Mouse (Mus musculus): ENCODE data around the gene Tmem150a. TPM values are rescaled to one million over a fixed set of nuclear protein-coding genes. Genes with fewer than 3 reads are reported as not detected.
A peak's percentile ranks its signal among the peaks of the same experiment; 100 is the strongest.

The Tmem150a gene
- polyA plus RNA-seq, 1 experiment from 2014 or later = 4.6 TPM

DNA sequence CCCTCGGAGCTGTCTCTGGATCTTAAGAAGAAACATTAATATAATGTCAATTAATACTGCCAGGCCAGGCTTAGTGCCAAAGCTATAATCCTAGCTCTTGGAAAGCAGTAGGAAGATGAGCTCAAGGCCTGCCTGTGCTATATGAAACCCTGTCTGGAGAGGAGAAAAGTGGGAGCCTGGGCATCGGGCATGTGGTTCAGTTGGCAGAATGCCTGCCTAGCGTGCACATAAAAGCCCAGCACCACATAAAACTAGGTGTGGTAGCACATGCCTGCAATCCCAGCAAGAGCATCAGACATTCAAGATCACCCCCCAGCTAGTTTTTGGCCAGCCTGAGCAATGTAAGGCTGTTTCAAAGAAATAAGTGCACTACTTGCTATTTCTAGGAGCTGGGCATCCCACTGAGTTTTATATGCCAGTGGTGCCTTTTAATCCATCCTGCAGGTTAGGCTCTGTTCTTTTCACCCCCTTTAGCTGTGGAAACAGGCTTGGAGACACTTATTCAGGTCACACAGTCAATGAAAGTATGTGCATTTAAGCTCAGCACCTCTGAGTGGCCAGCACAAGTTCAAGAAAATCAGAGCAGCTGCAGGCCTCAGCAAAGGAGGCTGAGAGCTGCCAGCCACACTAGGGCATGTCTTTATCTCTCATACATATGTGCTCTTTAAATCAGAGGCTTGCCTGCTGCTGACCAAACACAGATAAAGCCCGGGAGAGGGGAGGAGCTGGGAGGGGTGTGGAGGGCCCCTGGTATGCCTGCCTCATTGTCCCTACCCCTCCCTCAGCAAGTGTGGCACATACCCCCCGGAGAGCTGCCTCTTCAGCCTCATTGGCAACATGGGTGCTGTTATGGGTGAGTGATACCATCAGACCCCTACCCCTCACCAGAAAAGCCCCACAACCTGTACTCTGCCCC is 2.2 kb downstream of the Tmem150a start:
- H3K4me3 ChIP-seq (ENCODE audit: low read depth, low read length) = no peak overlapping the region
- no peak overlapping the region for H3K9ac ChIP-seq (ENCODE audit: low read length)
- H3K4me1 ChIP-seq (replicated peaks; ENCODE audit: control insufficient read depth, insufficient read depth, low read length) = peaks cover 6% of the 10 kb centered on the region; the same call in 1 of the 2 replicates
- no peak overlapping the region for H3K4me2 ChIP-seq (ENCODE audit: low read depth, low read length, severe bottlenecking)
- no peaks in the 10 kb centered on the region for H3K9me3 ChIP-seq (ENCODE audit: control insufficient read depth, low read length)
- no peaks in the 10 kb centered on the region for H3K27me3 ChIP-seq (ENCODE audit: control insufficient read depth, insufficient read depth, low read length)
- DNase-seq (ENCODE audit: low spot score) (no peak), ATAC-seq (replicated peaks; ENCODE audit: low FRiP score) (no peak)
- H3K27ac ChIP-seq (ENCODE audit: low read depth, low read length) = no peak overlapping the region
- no peaks in the 10 kb centered on the region; the same call in 1 of the 2 replicates for H3K36me3 ChIP-seq (ENCODE audit: control insufficient read depth, insufficient read depth, low read length)
- WGBS = 90% methylated on average over 5 of the region's 5 CpGs

DNA sequence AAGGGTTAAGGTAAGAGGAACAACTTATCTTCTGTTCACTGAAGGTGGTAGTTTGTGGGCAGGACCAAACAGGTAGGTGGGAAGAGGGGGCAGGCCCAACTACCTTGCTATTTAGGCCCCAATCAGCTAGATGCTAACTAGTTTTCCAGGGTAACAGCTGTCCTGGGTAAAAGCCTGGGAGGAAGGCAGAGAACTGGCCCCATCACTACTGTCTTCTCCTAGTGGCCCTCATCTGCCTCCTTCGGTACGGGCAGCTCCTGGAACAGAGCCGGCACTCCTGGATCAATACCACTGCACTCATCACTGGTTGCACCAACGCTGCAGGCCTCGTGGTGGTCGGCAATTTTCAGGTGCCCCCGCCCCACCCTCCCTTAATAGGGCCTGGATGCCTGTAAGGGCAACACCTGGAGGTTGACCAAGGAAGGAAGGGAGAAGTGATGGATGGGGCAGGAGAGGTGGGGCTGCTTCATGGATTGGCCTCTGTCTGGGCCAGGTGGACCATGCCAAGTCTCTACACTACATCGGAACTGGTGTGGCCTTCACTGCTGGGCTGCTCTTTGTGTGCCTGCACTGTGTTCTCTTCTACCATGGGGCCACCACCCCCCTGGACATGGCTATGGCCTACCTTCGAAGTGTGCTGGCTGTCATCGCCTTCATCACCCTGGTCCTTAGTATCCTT is 3.0 kb downstream of the Tmem150a start:
- no peaks in the 10 kb centered on the region for H3K9me3 ChIP-seq (ENCODE audit: control insufficient read depth, low read length)
- WGBS = 92% methylated on average over 10 of the region's 10 CpGs
- H3K27me3 ChIP-seq (ENCODE audit: control insufficient read depth, insufficient read depth, low read length) = no peaks in the 10 kb centered on the region
- H3K4me3 ChIP-seq (ENCODE audit: low read depth, low read length) = no peak overlapping the region
- ATAC-seq (replicated peaks; ENCODE audit: low FRiP score) = no peak
- no peak overlapping the region; the same call in 1 of the 2 replicates for H3K4me2 ChIP-seq (ENCODE audit: low read depth, low read length, severe bottlenecking)
- no peak for DNase-seq (ENCODE audit: low spot score)
- no peak overlapping the region for H3K27ac ChIP-seq (ENCODE audit: low read depth, low read length)
- no peaks in the 10 kb centered on the region; the same call in 1 of the 2 replicates for H3K36me3 ChIP-seq (ENCODE audit: control insufficient read depth, insufficient read depth, low read length)
- peaks cover 10% of the 10 kb centered on the region; the same call in 1 of the 2 replicates for H3K4me1 ChIP-seq (replicated peaks; ENCODE audit: control insufficient read depth, insufficient read depth, low read length)
- H3K9ac ChIP-seq (ENCODE audit: low read length) = no peak overlapping the region

GRCm38 (mm10) chr6:72359343-72359742 is 4.1 kb downstream of the Tmem150a start:
- peaks cover 10% of the 10 kb centered on the region; the same call in 1 of the 2 replicates for H3K4me1 ChIP-seq (replicated peaks; ENCODE audit: control insufficient read depth, insufficient read depth, low read length)
- 73% methylated on average over 2 of the region's 2 CpGs for WGBS
- H3K9me3 ChIP-seq (ENCODE audit: control insufficient read depth, low read length) = no peaks in the 10 kb centered on the region
- no peak overlapping the region for H3K9ac ChIP-seq (ENCODE audit: low read length)
- no peak overlapping the region for H3K4me3 ChIP-seq (ENCODE audit: low read depth, low read length)
- DNase-seq (ENCODE audit: low spot score) (no peak), ATAC-seq (replicated peaks; ENCODE audit: low FRiP score) (no peak)
- no peak overlapping the region for H3K4me2 ChIP-seq (ENCODE audit: low read depth, low read length, severe bottlenecking)
- no peaks in the 10 kb centered on the region for H3K27me3 ChIP-seq (ENCODE audit: control insufficient read depth, insufficient read depth, low read length)
- no peaks in the 10 kb centered on the region; the same call in 1 of the 2 replicates for H3K36me3 ChIP-seq (ENCODE audit: control insufficient read depth, insufficient read depth, low read length)
- no peak overlapping the region for H3K27ac ChIP-seq (ENCODE audit: low read depth, low read length)

GRCm38 (mm10) chr6:72359891-72360598 is 4.8 kb downstream of the Tmem150a start:
- H3K4me2 ChIP-seq (ENCODE audit: low read depth, low read length, severe bottlenecking) = no peak overlapping the region

GRCm38 (mm10) chr6:72360599-72360935 is 5.3 kb downstream of the Tmem150a start:
- H3K27me3 ChIP-seq (ENCODE audit: control insufficient read depth, insufficient read depth, low read length) = no peaks in the 10 kb centered on the region
- H3K4me3 ChIP-seq (ENCODE audit: low read depth, low read length) = no peak overlapping the region
- 85% methylated on average over 7 of the region's 7 CpGs for WGBS
- H3K36me3 ChIP-seq (ENCODE audit: control insufficient read depth, insufficient read depth, low read length) = no peaks in the 10 kb centered on the region; the same call in 1 of the 2 replicates
- H3K4me1 ChIP-seq (replicated peaks; ENCODE audit: control insufficient read depth, insufficient read depth, low read length) = peaks cover 7% of the 10 kb centered on the region; the same call in 1 of the 2 replicates
- H3K9me3 ChIP-seq (ENCODE audit: control insufficient read depth, low read length) = no peaks in the 10 kb centered on the region
- no peak overlapping the region for H3K27ac ChIP-seq (ENCODE audit: low read depth, low read length)
- no peak for DNase-seq (ENCODE audit: low spot score)
- no peak overlapping the region for H3K9ac ChIP-seq (ENCODE audit: low read length)
- no peak overlapping the region for H3K4me2 ChIP-seq (ENCODE audit: low read depth, low read length, severe bottlenecking)
- ATAC-seq (replicated peaks; ENCODE audit: low FRiP score) = no peak

More at GRCm38 (mm10) chr6:72359891-72360598, 4.8 kb downstream of the Tmem150a start:
- no peaks in the 10 kb centered on the region; the same call in 1 of the 2 replicates for H3K36me3 ChIP-seq (ENCODE audit: control insufficient read depth, insufficient read depth, low read length)
- ATAC-seq (replicated peaks; ENCODE audit: low FRiP score) (no peak), DNase-seq (ENCODE audit: low spot score) (no peak)
- H3K9ac ChIP-seq (ENCODE audit: low read length) = no peak overlapping the region
- 85% methylated on average over 11 of the region's 11 CpGs for WGBS
- no peaks in the 10 kb centered on the region for H3K9me3 ChIP-seq (ENCODE audit: control insufficient read depth, low read length)
- peaks cover 7% of the 10 kb centered on the region; the same call in 1 of the 2 replicates for H3K4me1 ChIP-seq (replicated peaks; ENCODE audit: control insufficient read depth, insufficient read depth, low read length)
- H3K27ac ChIP-seq (ENCODE audit: low read depth, low read length) = no peak overlapping the region
- H3K4me3 ChIP-seq (ENCODE audit: low read depth, low read length) = no peak overlapping the region
- no peaks in the 10 kb centered on the region for H3K27me3 ChIP-seq (ENCODE audit: control insufficient read depth, insufficient read depth, low read length)

GRCm38 (mm10) chr6:72361121-72361551 is 5.9 kb downstream of the Tmem150a start:
- WGBS = 73% methylated on average over 5 of the region's 5 CpGs
- no peak for DNase-seq (ENCODE audit: low spot score)
- peaks cover 5% of the 10 kb centered on the region; the same call in 1 of the 2 replicates for H3K4me1 ChIP-seq (replicated peaks; ENCODE audit: control insufficient read depth, insufficient read depth, low read length)
- H3K27ac ChIP-seq (ENCODE audit: low read depth, low read length) = no peak overlapping the region
- peak overlapping the region; percentile 76 for H3K4me2 ChIP-seq (ENCODE audit: low read depth, low read length, severe bottlenecking)
- no peaks in the 10 kb centered on the region for H3K9me3 ChIP-seq (ENCODE audit: control insufficient read depth, low read length)
- no peak overlapping the region; the same call in 1 of the 2 replicates for H3K9ac ChIP-seq (ENCODE audit: low read length)
- peak overlapping the region; percentile 80 for H3K4me3 ChIP-seq (ENCODE audit: low read depth, low read length)
- no peaks in the 10 kb centered on the region for H3K27me3 ChIP-seq (ENCODE audit: control insufficient read depth, insufficient read depth, low read length)
- no peaks in the 10 kb centered on the region; the same call in 1 of the 2 replicates for H3K36me3 ChIP-seq (ENCODE audit: control insufficient read depth, insufficient read depth, low read length)
- no peak for ATAC-seq (replicated peaks; ENCODE audit: low FRiP score)

GRCm38 (mm10) chr6:72362132-72363028 is 7.1 kb downstream of the Tmem150a start:
- ATAC-seq (replicated peaks; ENCODE audit: low FRiP score) (peak; percentile 99), DNase-seq (ENCODE audit: low spot score) (peak; percentile 95)
- H3K4me2 ChIP-seq (ENCODE audit: low read depth, low read length, severe bottlenecking) = peak overlapping the region; percentile 76
- H3K4me3 ChIP-seq (ENCODE audit: low read depth, low read length) = peak overlapping the region; percentile 80
- H3K4me1 ChIP-seq (replicated peaks; ENCODE audit: control insufficient read depth, insufficient read depth, low read length) = peaks cover 5% of the 10 kb centered on the region; the same call in 1 of the 2 replicates
- under 1% methylated on average over 42 of the region's 42 CpGs for WGBS
- H3K9ac ChIP-seq (ENCODE audit: low read length) = peak overlapping the region; percentile 72
- no peaks in the 10 kb centered on the region for H3K27me3 ChIP-seq (ENCODE audit: control insufficient read depth, insufficient read depth, low read length)
- peak overlapping the region; percentile 59; the same call in 1 of the 2 replicates for H3K27ac ChIP-seq (ENCODE audit: low read depth, low read length)
- no peaks in the 10 kb centered on the region; the same call in 1 of the 2 replicates for H3K36me3 ChIP-seq (ENCODE audit: control insufficient read depth, insufficient read depth, low read length)
- no peaks in the 10 kb centered on the region for H3K9me3 ChIP-seq (ENCODE audit: control insufficient read depth, low read length)

All from forebrain, embryonic 11.5 days (tissue).